Mouse (Mus musculus) bone marrow macrophage, adult 2 months (primary cell): ENCODE data around the gene Foxb1.

Experiments
- CTCF ChIP-seq: IDR thresholded peaks from 2 replicates; pipeline ENCODE4 v1.5.1; 2012; ENCODE audit warnings: low read depth, mild to moderate bottlenecking, low read length, moderate library complexity
- POLR2A ChIP-seq: IDR thresholded peaks from 2 replicates; pipeline ENCODE4 v1.6.1; 2012; ENCODE audit warnings: mild to moderate bottlenecking, low read depth, low read length, borderline replicate concordance

DNA sequence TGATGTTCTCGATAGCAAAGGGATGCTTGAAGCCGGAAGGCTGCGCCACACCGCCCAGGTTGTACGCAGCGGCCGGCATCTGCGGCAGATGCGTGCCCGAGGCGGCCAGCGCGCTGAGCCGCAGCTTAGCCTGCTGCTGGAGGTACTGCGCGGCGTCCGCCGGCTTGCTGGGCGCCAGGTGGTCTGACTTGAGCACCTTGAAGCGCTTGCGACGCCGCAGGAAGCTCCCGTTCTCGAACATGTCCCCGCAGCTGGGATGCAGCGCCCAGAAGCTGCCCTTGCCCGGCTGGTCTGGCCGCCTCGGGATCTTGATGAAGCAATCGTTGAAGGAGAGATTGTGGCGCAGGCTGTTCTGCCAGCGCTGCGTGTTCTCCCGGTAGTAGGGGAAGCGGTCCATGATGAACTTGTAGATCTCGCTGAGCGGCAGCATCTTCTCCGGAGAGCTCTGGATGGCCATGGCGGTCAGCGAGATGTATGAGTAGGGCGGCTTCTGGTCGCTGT, 969 bp downstream of the Foxb1 start:
- TF ChIP-seq POLR2A (no peak), CTCF (no peak)
